Mouse (Mus musculus): Measurements from ENCODE around the gene Pygo1. TPM values are rescaled to one million over a fixed set of nuclear protein-coding genes. Genes with fewer than 3 reads are reported as not detected.

Pygo1 gene
- polyA plus RNA-seq, 1 experiment from 2014 or later, result 12.7 TPM

DNA sequence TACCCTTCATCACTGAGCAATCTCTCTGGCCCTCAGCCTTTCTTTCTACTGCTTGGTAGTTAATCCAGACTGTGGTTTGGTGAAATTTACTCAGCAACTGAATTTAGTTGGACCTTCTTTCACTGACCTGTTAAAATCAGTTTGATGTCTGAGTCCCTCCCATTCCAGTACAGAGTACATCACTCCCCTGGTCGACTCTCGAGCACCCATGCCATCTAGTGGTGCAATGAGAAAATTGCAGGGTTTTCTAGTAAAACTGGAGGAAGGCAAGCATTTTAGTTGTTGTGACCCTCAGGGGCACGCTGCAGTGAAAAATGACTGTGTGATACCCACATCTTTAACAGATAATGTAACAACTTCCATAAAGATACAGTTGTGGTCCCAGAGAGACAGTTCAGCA, 41.5 kb upstream of the Pygo1 start:
- ATAC-seq (replicated peaks; ENCODE audit: insufficient number of reproducible peaks, low FRiP score, low TSS enrichment, low read depth) (0 out of 2 replicates have a peak, but pooled peaks have one; percentile 68), DNase-seq (ENCODE audit: low spot score) (peak; percentile 84)
- Histone ChIP-seq H3K36me3 (replicated peaks; ENCODE audit: control insufficient read depth, insufficient read depth, low read depth, low read length) (no peaks in the 10 kb centered on the region), H3K4me1 (ENCODE audit: control insufficient read depth, insufficient read depth, low read length) (peaks cover 11% of the 10 kb centered on the region), H3K9me3 (replicated peaks; ENCODE audit: control insufficient read depth, low read length) (no peaks in the 10 kb centered on the region), H3K4me2 (ENCODE audit: low read depth, low read length) (no peak overlapping the region), H3K9ac (replicated peaks; ENCODE audit: low read length) (no peak overlapping the region), H3K4me3 (ENCODE audit: low read depth, low read length) (no peak overlapping the region), H3K27me3 (ENCODE audit: control insufficient read depth, insufficient read depth, low read length) (no peaks in the 10 kb centered on the region), H3K27ac (replicated peaks; ENCODE audit: low read depth, low read length) (no peak overlapping the region)
- WGBS, result 11% methylated on average over 3 of the region's 3 CpGs

- Histone ChIP-seq H3K27me3 (ENCODE audit: control insufficient read depth, insufficient read depth, low read length) (no peaks in the 10 kb centered on the region), H3K9ac (replicated peaks; ENCODE audit: low read length) (no peak overlapping the region), H3K4me2 (ENCODE audit: low read depth, low read length) (no peak overlapping the region), H3K9me3 (replicated peaks; ENCODE audit: control insufficient read depth, low read length) (no peaks in the 10 kb centered on the region), H3K4me1 (ENCODE audit: control insufficient read depth, insufficient read depth, low read length) (no peaks in the 10 kb centered on the region), H3K27ac (replicated peaks; ENCODE audit: low read depth, low read length) (no peak overlapping the region), H3K36me3 (replicated peaks; ENCODE audit: control insufficient read depth, insufficient read depth, low read depth, low read length) (peaks cover 3% of the 10 kb centered on the region; the same call in 1 of the 2 replicates), H3K4me3 (ENCODE audit: low read depth, low read length) (no peak overlapping the region)
- ATAC-seq (replicated peaks; ENCODE audit: insufficient number of reproducible peaks, low FRiP score, low TSS enrichment, low read depth) (no peak), DNase-seq (ENCODE audit: low spot score) (peak; percentile 65)
- WGBS, result 68% methylated on average over 1 of the region's 1 CpGs
Observed at GRCm38 (mm10) chr9:72889777-72890176, 35.7 kb upstream of the Pygo1 start.

DNA sequence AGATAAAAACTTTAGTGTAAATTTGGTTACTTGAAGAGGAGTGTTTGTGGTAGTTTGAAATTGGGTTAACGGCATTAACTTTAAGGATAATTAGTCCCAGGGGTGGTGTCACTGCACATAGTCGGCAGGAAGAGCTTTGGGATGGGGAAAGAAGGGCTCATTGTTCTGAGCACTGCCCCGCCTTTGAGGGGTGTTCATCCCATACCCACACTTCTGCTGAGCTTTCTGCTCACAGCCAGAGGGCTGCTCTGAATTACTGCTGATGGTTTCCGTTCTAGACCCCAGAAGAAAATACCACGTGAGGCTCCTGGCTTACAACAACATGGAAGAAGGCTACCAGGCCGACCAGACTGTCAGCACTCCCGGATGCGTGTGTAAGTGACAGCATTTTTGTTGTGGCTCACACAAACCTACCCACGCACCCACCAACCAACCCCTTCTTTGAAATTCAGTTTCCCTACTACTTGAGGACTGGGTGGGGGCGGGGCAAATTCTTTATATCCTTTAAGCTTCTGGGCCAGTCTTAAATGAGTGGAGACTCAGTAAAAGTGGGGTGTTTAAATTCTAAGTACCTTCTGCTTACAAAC, 34.9 kb upstream of the Pygo1 start:
- Histone ChIP-seq H3K9ac (replicated peaks; ENCODE audit: low read length) (peak overlapping the region; percentile 22; the same call in 1 of the 2 replicates), H3K9me3 (replicated peaks; ENCODE audit: control insufficient read depth, low read length) (no peaks in the 10 kb centered on the region), H3K4me1 (ENCODE audit: control insufficient read depth, insufficient read depth, low read length) (no peaks in the 10 kb centered on the region), H3K27ac (replicated peaks; ENCODE audit: low read depth, low read length) (no peak overlapping the region), H3K27me3 (ENCODE audit: control insufficient read depth, insufficient read depth, low read length) (no peaks in the 10 kb centered on the region), H3K4me3 (ENCODE audit: low read depth, low read length) (no peak overlapping the region), H3K36me3 (replicated peaks; ENCODE audit: control insufficient read depth, insufficient read depth, low read depth, low read length) (peaks cover 3% of the 10 kb centered on the region; the same call in 1 of the 2 replicates), H3K4me2 (ENCODE audit: low read depth, low read length) (no peak overlapping the region)
- ATAC-seq (replicated peaks; ENCODE audit: insufficient number of reproducible peaks, low FRiP score, low TSS enrichment, low read depth), result peak; percentile 54; the same call in 1 of the 2 replicates
- WGBS, result 40% methylated on average over 10 of the region's 10 CpGs
- peak; percentile 67 for DNase-seq (ENCODE audit: low spot score)

GRCm38 (mm10) chr9:72892761-72893160, 32.7 kb upstream of the Pygo1 start:
- H3K4me2 ChIP-seq (ENCODE audit: low read depth, low read length), result no peak overlapping the region
- WGBS, result 96% methylated on average over 5 of the region's 5 CpGs
- DNase-seq (ENCODE audit: low spot score) (no peak), ATAC-seq (replicated peaks; ENCODE audit: insufficient number of reproducible peaks, low FRiP score, low TSS enrichment, low read depth) (no peak)
- H3K9me3 ChIP-seq (replicated peaks; ENCODE audit: control insufficient read depth, low read length), result no peaks in the 10 kb centered on the region
- H3K4me3 ChIP-seq (ENCODE audit: low read depth, low read length), result no peak overlapping the region
- no peak overlapping the region for H3K27ac ChIP-seq (replicated peaks; ENCODE audit: low read depth, low read length)
- no peak overlapping the region for H3K9ac ChIP-seq (replicated peaks; ENCODE audit: low read length)
- no peaks in the 10 kb centered on the region for H3K27me3 ChIP-seq (ENCODE audit: control insufficient read depth, insufficient read depth, low read length)
- no peaks in the 10 kb centered on the region for H3K4me1 ChIP-seq (ENCODE audit: control insufficient read depth, insufficient read depth, low read length)
- H3K36me3 ChIP-seq (replicated peaks; ENCODE audit: control insufficient read depth, insufficient read depth, low read depth, low read length), result peaks cover 3% of the 10 kb centered on the region; the same call in 1 of the 2 replicates

DNA sequence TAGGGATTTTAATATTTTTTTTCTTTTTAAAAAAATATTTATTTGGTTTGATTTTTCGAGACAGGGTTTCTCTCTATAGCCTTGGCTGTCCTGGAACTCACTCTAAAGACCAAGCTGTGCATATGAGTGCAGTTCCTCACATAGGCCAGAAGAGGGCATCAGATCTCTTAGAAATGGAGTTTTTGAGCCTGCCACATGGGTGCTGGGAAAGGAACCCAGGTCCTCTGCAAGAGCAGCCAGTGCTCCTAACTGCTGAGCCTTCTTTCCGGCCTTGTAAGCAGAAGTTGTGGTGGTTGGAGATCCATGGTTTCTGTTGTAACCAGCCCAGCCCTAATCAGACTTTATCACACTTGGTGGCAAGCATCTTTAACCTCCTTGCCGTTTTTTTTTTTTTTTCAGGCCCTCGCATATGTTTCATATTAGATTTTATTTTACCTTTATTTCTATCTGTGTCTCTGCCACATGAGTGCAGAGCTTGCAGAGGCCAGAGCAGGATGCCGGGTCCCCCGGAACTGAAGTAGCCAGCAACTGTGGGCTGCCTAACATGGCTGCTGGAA, 30.6 kb upstream of the Pygo1 start:
- 91% methylated on average over 6 of the region's 6 CpGs for WGBS
- Histone ChIP-seq H3K9me3 (replicated peaks; ENCODE audit: control insufficient read depth, low read length) (no peaks in the 10 kb centered on the region), H3K4me1 (ENCODE audit: control insufficient read depth, insufficient read depth, low read length) (no peaks in the 10 kb centered on the region), H3K4me3 (ENCODE audit: low read depth, low read length) (no peak overlapping the region), H3K9ac (replicated peaks; ENCODE audit: low read length) (no peak overlapping the region), H3K27ac (replicated peaks; ENCODE audit: low read depth, low read length) (no peak overlapping the region), H3K27me3 (ENCODE audit: control insufficient read depth, insufficient read depth, low read length) (no peaks in the 10 kb centered on the region), H3K4me2 (ENCODE audit: low read depth, low read length) (no peak overlapping the region), H3K36me3 (replicated peaks; ENCODE audit: control insufficient read depth, insufficient read depth, low read depth, low read length) (peaks cover 3% of the 10 kb centered on the region; the same call in 1 of the 2 replicates)
- ATAC-seq (replicated peaks; ENCODE audit: insufficient number of reproducible peaks, low FRiP score, low TSS enrichment, low read depth), result no peak
- DNase-seq (ENCODE audit: low spot score), result no peak

- ATAC-seq (replicated peaks; ENCODE audit: insufficient number of reproducible peaks, low FRiP score, low TSS enrichment, low read depth) (no peak), DNase-seq (ENCODE audit: low spot score) (no peak)
- H3K4me1 ChIP-seq (ENCODE audit: control insufficient read depth, insufficient read depth, low read length), result no peaks in the 10 kb centered on the region
- no peak overlapping the region for H3K27ac ChIP-seq (replicated peaks; ENCODE audit: low read depth, low read length)
- H3K4me2 ChIP-seq (ENCODE audit: low read depth, low read length), result no peak overlapping the region
- 72% methylated on average over 8 of the region's 8 CpGs for WGBS
- no peaks in the 10 kb centered on the region for H3K9me3 ChIP-seq (replicated peaks; ENCODE audit: control insufficient read depth, low read length)
- H3K36me3 ChIP-seq (replicated peaks; ENCODE audit: control insufficient read depth, insufficient read depth, low read depth, low read length), result no peaks in the 10 kb centered on the region
- H3K4me3 ChIP-seq (ENCODE audit: low read depth, low read length), result no peak overlapping the region
- H3K9ac ChIP-seq (replicated peaks; ENCODE audit: low read length), result no peak overlapping the region
- H3K27me3 ChIP-seq (ENCODE audit: control insufficient read depth, insufficient read depth, low read length), result no peaks in the 10 kb centered on the region
Observed at GRCm38 (mm10) chr9:72902057-72902456, 23.4 kb upstream of the Pygo1 start.

GRCm38 (mm10) chr9:72902611-72903010, 22.8 kb upstream of the Pygo1 start:
- Histone ChIP-seq H3K9me3 (replicated peaks; ENCODE audit: control insufficient read depth, low read length) (no peaks in the 10 kb centered on the region), H3K36me3 (replicated peaks; ENCODE audit: control insufficient read depth, insufficient read depth, low read depth, low read length) (no peaks in the 10 kb centered on the region), H3K4me3 (ENCODE audit: low read depth, low read length) (no peak overlapping the region), H3K4me2 (ENCODE audit: low read depth, low read length) (no peak overlapping the region), H3K27me3 (ENCODE audit: control insufficient read depth, insufficient read depth, low read length) (no peaks in the 10 kb centered on the region), H3K9ac (replicated peaks; ENCODE audit: low read length) (no peak overlapping the region), H3K27ac (replicated peaks; ENCODE audit: low read depth, low read length) (no peak overlapping the region), H3K4me1 (ENCODE audit: control insufficient read depth, insufficient read depth, low read length) (no peaks in the 10 kb centered on the region)
- DNase-seq (ENCODE audit: low spot score), result no peak
- no peak for ATAC-seq (replicated peaks; ENCODE audit: insufficient number of reproducible peaks, low FRiP score, low TSS enrichment, low read depth)
- 93% methylated on average over 5 of the region's 5 CpGs for WGBS

- H3K4me2 ChIP-seq (ENCODE audit: low read depth, low read length), result no peak overlapping the region
- no peak overlapping the region for H3K27ac ChIP-seq (replicated peaks; ENCODE audit: low read depth, low read length)
- no peak for DNase-seq (ENCODE audit: low spot score)
- H3K4me1 ChIP-seq (ENCODE audit: control insufficient read depth, insufficient read depth, low read length), result no peaks in the 10 kb centered on the region
- no peaks in the 10 kb centered on the region; the same call in 1 of the 2 replicates for H3K36me3 ChIP-seq (replicated peaks; ENCODE audit: control insufficient read depth, insufficient read depth, low read depth, low read length)
- no peak for ATAC-seq (replicated peaks; ENCODE audit: insufficient number of reproducible peaks, low FRiP score, low TSS enrichment, low read depth)
- no peaks in the 10 kb centered on the region for H3K27me3 ChIP-seq (ENCODE audit: control insufficient read depth, insufficient read depth, low read length)
- H3K9me3 ChIP-seq (replicated peaks; ENCODE audit: control insufficient read depth, low read length), result no peaks in the 10 kb centered on the region
- no peak overlapping the region for H3K9ac ChIP-seq (replicated peaks; ENCODE audit: low read length)
- no peak overlapping the region for H3K4me3 ChIP-seq (ENCODE audit: low read depth, low read length)
- 78% methylated on average over 6 of the region's 6 CpGs for WGBS
Observed at GRCm38 (mm10) chr9:72906693-72907103, 18.7 kb upstream of the Pygo1 start.

Data from embryonic facial prominence, embryonic 11.5 days (tissue).